Mouse (Mus musculus): ENCODE results near the gene Bcl2. TPM values are rescaled to one million over a fixed set of nuclear protein-coding genes. Genes with fewer than 3 reads are reported as not detected.

The Bcl2 gene
- total RNA-seq, 1 experiment = 0.98 TPM

DNA sequence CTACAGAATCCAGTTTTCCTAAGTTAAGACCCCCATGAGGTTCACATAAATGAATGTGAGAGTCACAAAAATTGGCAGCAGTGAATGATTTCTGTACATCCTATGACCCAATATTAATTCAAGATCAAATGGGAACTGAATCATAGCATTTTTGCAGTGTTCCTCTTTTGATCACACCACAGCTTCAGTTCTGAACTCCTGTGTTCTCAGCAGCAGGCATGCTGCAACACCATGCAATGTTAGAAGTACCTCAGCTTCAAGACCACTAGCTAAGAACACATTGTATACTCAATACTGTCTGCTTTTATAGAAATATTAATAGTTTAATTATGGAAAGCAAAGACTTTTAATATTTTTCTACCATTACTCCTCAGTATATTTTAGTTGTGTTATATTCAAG lies 85.8 kb downstream of the Bcl2 start:
- Histone ChIP-seq H3K9ac (ENCODE audit: insufficient read depth, low read depth, low read length, poor library complexity, severe bottlenecking) (no peak overlapping the region), H3K9me3 (ENCODE audit: control insufficient read depth, insufficient read depth, low read depth, low read length) (no peaks in the 10 kb centered on the region), H3K4me1 (ENCODE audit: control insufficient read depth in 2 of 2, insufficient read depth in 2 of 2, low read length in 2 of 2, poor library complexity in 1 of 2) (no peaks in the 10 kb centered on the region), H3K36me3 (ENCODE audit: control insufficient read depth, insufficient read depth, low read length, poor library complexity, severe bottlenecking) (no peaks in the 10 kb centered on the region), H3K27ac (ENCODE audit: insufficient read depth, low read depth, low read length, poor library complexity, severe bottlenecking) (no peak overlapping the region), H3K4me3 (ENCODE audit: insufficient read depth in 1 of 2, low read depth in 1 of 2, low read length in 2 of 2, poor library complexity in 1 of 2, severe bottlenecking in 1 of 2) (no peak overlapping the region)
- in situ Hi-C loops (cut with MboI; ENCODE audit: low sequenced_read_pairs in 2 of 2, unreplicated experiment in 2 of 2) = no loop called here
- no peak for TF ChIP-seq ZC3H11A (IDR thresholded peaks at IDR 0.05; ENCODE audit: borderline replicate concordance, low read depth, low read length)
- no peak for TF ChIP-seq HCFC1 (IDR thresholded peaks at IDR 0.05; ENCODE audit: borderline replicate concordance, insufficient read depth, low read length)
- no peak for TF ChIP-seq CHD2 (IDR thresholded peaks at IDR 0.05; ENCODE audit: low read depth, low read length)
- no peak for TF ChIP-seq ZNF384 (IDR thresholded peaks at IDR 0.05; ENCODE audit: low read depth, low read length)
- no peak for TF ChIP-seq MAFK (IDR thresholded peaks at IDR 0.05; ENCODE audit: insufficient read depth, low read depth, low read length)
- no peak for DNase-seq (ENCODE audit: low read depth, low spot score)

DNA sequence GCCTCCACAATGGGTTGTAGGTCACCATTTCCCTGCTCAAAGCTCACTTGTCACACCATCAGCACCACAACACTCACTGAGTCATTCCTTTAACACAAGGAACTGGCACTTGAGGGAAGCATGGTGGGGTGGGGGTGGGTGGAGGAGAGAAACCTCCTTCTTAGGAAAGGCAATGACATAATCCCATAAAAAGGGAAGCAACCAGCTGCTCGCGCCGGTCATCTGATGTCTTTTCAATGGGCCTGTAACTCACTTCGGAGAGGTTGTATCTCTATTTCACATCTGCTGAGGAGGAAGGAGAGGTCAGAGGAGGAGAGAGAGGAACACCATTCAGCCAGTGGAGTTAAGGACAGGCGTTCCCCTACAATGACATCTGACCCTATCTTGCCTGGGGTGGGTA lies 86.8 kb downstream of the Bcl2 start:
- H3K9ac ChIP-seq (ENCODE audit: insufficient read depth, low read depth, low read length, poor library complexity, severe bottlenecking) = no peak overlapping the region

DNA sequence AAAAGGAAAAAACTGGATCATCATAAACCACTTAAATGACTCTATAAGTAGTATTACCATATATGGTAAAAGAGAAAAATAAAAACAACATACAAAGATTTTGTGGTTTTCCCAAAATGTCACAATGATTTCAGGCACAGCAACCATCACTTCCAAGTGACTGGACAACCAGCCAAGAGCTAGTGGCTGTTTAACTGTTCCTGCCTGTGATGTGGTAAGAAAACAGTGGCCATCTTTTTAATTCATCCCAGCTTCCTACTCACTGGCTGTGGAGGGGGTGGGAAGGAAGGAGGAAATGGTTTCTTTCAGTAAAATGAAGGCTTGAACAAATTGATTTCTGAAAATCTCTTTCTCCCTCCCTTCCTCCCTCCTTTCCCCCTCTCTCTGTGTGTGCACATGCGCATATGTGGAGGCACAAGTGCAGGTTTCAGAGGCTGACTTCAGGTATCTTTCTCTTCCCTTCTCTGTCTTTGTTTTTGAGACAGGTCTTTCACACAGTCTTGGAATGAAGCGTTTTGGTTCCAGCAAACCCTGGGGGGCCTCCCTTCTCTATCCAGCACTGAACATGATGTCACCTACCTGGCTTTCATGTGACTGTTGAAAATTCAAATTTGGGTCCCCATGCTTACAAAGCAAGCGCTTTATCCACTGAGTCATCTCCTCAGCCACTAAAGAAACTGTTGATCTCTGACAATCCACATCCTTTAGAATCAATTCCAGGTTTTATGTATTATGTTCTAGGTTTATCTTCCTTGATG lies 93.7 kb downstream of the Bcl2 start:
- no peak overlapping the region for H3K9ac ChIP-seq (ENCODE audit: insufficient read depth, low read depth, low read length, poor library complexity, severe bottlenecking)
- no peak for TF ChIP-seq ZC3H11A (IDR thresholded peaks at IDR 0.05; ENCODE audit: borderline replicate concordance, low read depth, low read length)
- TF ChIP-seq HCFC1 (IDR thresholded peaks at IDR 0.05; ENCODE audit: borderline replicate concordance, insufficient read depth, low read length) = no peak
- TF ChIP-seq CHD2 (IDR thresholded peaks at IDR 0.05; ENCODE audit: low read depth, low read length) = no peak
- TF ChIP-seq MAFK (IDR thresholded peaks at IDR 0.05; ENCODE audit: insufficient read depth, low read depth, low read length) = no peak
- TF ChIP-seq ZNF384 (IDR thresholded peaks at IDR 0.05; ENCODE audit: low read depth, low read length) = no peak
- no peaks in the 10 kb centered on the region for H3K36me3 ChIP-seq (ENCODE audit: control insufficient read depth, insufficient read depth, low read length, poor library complexity, severe bottlenecking)
- H3K9me3 ChIP-seq (ENCODE audit: control insufficient read depth, insufficient read depth, low read depth, low read length) = no peaks in the 10 kb centered on the region
- in situ Hi-C loops (cut with MboI; ENCODE audit: low sequenced_read_pairs in 2 of 2, unreplicated experiment in 2 of 2) = no loop called here
- H3K27ac ChIP-seq (ENCODE audit: insufficient read depth, low read depth, low read length, poor library complexity, severe bottlenecking) = no peak overlapping the region
- DNase-seq (ENCODE audit: low read depth, low spot score) = no peak
- no peaks in the 10 kb centered on the region for H3K4me1 ChIP-seq (ENCODE audit: control insufficient read depth in 2 of 2, insufficient read depth in 2 of 2, low read length in 2 of 2, poor library complexity in 1 of 2)
- no peak overlapping the region for H3K4me3 ChIP-seq (ENCODE audit: insufficient read depth in 1 of 2, low read depth in 1 of 2, low read length in 2 of 2, poor library complexity in 1 of 2, severe bottlenecking in 1 of 2)

More for the DNA sequence above, 86.8 kb downstream of the Bcl2 start:
- DNase-seq (ENCODE audit: low read depth, low spot score) = no peak
- TF ChIP-seq ZC3H11A (IDR thresholded peaks at IDR 0.05; ENCODE audit: borderline replicate concordance, low read depth, low read length) (no peak), ZNF384 (IDR thresholded peaks at IDR 0.05; ENCODE audit: low read depth, low read length) (no peak), MAFK (IDR thresholded peaks at IDR 0.05; ENCODE audit: insufficient read depth, low read depth, low read length) (no peak), HCFC1 (IDR thresholded peaks at IDR 0.05; ENCODE audit: borderline replicate concordance, insufficient read depth, low read length) (no peak), CHD2 (IDR thresholded peaks at IDR 0.05; ENCODE audit: low read depth, low read length) (no peak)
- no peaks in the 10 kb centered on the region for H3K4me1 ChIP-seq (ENCODE audit: control insufficient read depth in 2 of 2, insufficient read depth in 2 of 2, low read length in 2 of 2, poor library complexity in 1 of 2)
- H3K36me3 ChIP-seq (ENCODE audit: control insufficient read depth, insufficient read depth, low read length, poor library complexity, severe bottlenecking) = no peaks in the 10 kb centered on the region
- no peak overlapping the region for H3K4me3 ChIP-seq (ENCODE audit: insufficient read depth in 1 of 2, low read depth in 1 of 2, low read length in 2 of 2, poor library complexity in 1 of 2, severe bottlenecking in 1 of 2)
- in situ Hi-C loops (cut with MboI; ENCODE audit: low sequenced_read_pairs in 2 of 2, unreplicated experiment in 2 of 2) = no loop called here
- H3K27ac ChIP-seq (ENCODE audit: insufficient read depth, low read depth, low read length, poor library complexity, severe bottlenecking) = no peak overlapping the region
- no peaks in the 10 kb centered on the region for H3K9me3 ChIP-seq (ENCODE audit: control insufficient read depth, insufficient read depth, low read depth, low read length)

DNA sequence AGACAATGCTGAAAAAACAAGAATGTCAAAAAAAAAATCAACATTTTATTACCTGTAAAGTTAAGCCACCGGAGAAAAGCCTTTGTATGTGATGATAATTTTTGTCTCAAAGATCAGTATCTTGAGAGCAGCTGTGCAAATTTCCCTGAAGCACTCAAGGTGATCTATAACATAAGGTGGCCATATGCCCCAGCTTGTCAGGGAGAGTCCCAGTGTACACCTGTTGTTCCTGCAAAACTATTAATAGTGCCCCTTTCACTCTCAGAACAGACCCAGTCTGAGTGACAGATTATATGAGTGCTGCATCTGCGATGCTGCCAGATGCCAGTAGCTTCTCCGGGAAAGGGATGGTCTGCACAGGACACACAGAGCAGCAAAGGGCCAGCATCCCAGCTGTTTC lies 95.3 kb downstream of the Bcl2 start:
- TF ChIP-seq ZNF384 (IDR thresholded peaks at IDR 0.05; ENCODE audit: low read depth, low read length) (no peak), MAFK (IDR thresholded peaks at IDR 0.05; ENCODE audit: insufficient read depth, low read depth, low read length) (no peak), CHD2 (IDR thresholded peaks at IDR 0.05; ENCODE audit: low read depth, low read length) (no peak), HCFC1 (IDR thresholded peaks at IDR 0.05; ENCODE audit: borderline replicate concordance, insufficient read depth, low read length) (no peak), ZC3H11A (IDR thresholded peaks at IDR 0.05; ENCODE audit: borderline replicate concordance, low read depth, low read length) (no peak)
- in situ Hi-C loops (cut with MboI; ENCODE audit: low sequenced_read_pairs in 2 of 2, unreplicated experiment in 2 of 2) = no loop called here
- no peak overlapping the region for H3K9ac ChIP-seq (ENCODE audit: insufficient read depth, low read depth, low read length, poor library complexity, severe bottlenecking)

More for the DNA sequence above, 95.3 kb downstream of the Bcl2 start:
- H3K27ac ChIP-seq (ENCODE audit: insufficient read depth, low read depth, low read length, poor library complexity, severe bottlenecking) = no peak overlapping the region
- no peak for DNase-seq (ENCODE audit: low read depth, low spot score)
- no peaks in the 10 kb centered on the region for H3K9me3 ChIP-seq (ENCODE audit: control insufficient read depth, insufficient read depth, low read depth, low read length)
- H3K4me1 ChIP-seq (ENCODE audit: control insufficient read depth in 2 of 2, insufficient read depth in 2 of 2, low read length in 2 of 2, poor library complexity in 1 of 2) = no peaks in the 10 kb centered on the region
- H3K36me3 ChIP-seq (ENCODE audit: control insufficient read depth, insufficient read depth, low read length, poor library complexity, severe bottlenecking) = no peaks in the 10 kb centered on the region
- H3K4me3 ChIP-seq (ENCODE audit: insufficient read depth in 1 of 2, low read depth in 1 of 2, low read length in 2 of 2, poor library complexity in 1 of 2, severe bottlenecking in 1 of 2) = no peak overlapping the region
